Mouse (Mus musculus): Measurements from ENCODE around the gene Cacna1d.

The Cacna1d gene

DNA sequence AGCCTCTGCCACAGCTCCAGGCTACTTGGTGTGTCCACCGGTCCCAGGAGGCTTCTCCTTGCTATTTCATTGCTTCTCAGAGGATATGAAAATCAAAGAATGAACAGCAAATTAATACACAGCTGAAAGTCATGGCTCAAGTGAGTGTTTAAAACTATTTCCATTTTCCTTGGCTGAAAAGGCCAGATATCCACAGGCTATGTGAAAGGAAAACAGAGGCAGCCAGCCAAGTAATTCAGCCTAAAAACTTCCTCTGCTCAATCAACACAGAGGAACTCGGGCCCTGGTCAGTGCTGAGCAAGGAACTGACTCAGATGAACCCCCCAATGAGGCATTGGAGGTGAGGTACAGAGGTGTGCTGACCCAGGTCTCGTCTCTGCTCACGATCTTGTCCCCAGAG is 165.0 kb downstream of the Cacna1d start:
- DNase-seq, result no peak

- DNase-seq, result no peak
Measured at GRCm38 (mm10) chr14:30324994-30325393, 166.3 kb downstream of the Cacna1d start.

- DNase-seq, result no peak
Measured at GRCm38 (mm10) chr14:30318715-30319437, 172.4 kb downstream of the Cacna1d start.

GRCm38 (mm10) chr14:30318293-30318692 is 173.0 kb downstream of the Cacna1d start:
- DNase-seq, result no peak

- DNase-seq, result no peak
Measured at GRCm38 (mm10) chr14:30317616-30318015, 173.6 kb downstream of the Cacna1d start.

GRCm38 (mm10) chr14:30311206-30311889 is 179.9 kb downstream of the Cacna1d start:
- no peak for DNase-seq

DNA sequence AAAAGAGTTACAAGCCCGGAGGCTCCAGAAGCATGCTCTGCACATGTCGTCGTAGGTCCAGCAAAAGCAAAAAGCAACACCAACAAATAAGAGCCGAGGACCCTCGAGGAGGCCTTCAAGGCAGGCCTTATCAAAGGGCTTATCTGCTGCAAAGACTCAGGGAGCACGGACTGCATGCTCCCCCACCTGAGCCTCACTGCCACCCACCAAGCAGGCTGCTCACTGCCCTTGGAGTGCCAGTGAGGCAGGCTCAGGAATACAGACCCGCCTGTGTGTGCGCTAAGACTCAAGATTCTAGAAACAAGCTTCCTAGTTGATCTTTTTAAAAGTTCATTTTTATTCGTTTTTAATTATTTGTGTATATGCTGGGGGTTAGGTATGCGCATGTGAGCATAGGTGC is 181.0 kb downstream of the Cacna1d start:
- no peak for DNase-seq

DNA sequence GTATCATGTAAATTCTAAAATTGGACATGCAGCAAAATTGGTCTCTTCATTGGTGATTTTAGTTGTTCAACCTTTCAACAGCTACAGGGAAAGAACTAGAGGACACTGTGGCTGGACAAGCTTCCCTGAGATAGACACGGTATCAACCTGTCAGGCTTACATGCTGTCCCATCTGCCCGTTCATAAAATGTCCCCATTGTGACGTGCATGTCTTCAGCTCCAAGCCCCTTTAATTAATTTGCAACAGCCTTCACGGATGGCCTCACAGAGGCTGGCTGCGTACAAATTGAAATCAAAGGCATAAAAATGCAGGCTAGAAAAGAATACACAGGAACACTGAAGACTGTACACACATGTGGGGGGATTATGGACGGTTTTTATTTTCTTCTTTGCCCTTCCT is 185.0 kb downstream of the Cacna1d start:
- DNase-seq, result no peak

DNA sequence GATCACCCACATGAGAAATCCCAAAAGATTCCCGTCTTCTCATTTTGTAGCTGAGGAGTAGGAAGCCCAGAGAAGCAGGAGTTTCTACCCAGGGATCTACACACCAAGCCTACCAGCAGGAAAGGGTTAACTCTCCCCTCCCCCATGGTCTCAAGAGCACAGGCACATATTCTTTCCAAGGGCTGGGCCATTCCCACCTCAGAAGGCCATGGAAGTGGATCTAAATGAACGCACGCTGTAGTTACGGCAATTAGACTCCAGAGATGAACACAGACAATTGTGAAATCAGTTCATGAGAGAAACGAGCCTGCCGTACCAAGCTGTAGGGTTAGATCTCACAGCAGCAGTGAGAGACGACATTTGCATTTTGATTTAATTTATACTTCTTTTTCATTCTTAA is 191.3 kb downstream of the Cacna1d start:
- no peak for DNase-seq

DNA sequence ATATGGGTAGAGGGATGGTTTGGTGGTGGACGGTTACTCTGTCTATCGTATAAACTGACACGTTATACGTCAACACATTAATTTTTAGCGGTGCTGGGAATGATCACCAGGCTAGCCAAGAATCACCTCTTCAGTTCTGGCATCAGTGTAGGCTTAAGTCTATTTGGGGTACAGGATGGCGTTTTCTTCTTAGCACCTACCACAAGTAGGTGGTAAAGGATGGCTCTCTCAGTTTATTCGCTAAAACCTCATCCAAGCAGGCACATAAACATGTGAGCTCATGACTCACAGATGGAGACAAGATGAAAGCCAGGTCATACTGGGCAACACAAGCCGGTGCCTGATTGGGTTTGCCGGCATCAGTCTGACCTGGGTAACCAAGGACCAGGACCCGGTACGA is 193.8 kb downstream of the Cacna1d start:
- DNase-seq, result no peak

DNA sequence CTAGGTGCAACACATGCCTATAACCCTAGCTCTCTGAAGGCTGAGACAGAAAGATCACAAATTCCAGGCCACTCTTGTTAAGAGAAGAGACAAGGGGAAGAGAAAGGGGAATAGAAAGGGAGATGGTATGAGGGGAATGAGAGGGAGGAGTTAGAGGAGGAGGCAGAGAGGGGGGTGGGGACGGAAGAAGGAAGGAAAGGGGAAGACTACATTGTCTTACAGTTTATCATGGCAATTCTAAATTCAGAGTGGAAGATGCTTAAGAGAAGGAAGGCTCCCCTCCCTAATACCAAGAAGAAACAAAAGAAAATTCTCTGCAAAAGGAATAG is 199.2 kb downstream of the Cacna1d start:
- DNase-seq, result no peak

DNA sequence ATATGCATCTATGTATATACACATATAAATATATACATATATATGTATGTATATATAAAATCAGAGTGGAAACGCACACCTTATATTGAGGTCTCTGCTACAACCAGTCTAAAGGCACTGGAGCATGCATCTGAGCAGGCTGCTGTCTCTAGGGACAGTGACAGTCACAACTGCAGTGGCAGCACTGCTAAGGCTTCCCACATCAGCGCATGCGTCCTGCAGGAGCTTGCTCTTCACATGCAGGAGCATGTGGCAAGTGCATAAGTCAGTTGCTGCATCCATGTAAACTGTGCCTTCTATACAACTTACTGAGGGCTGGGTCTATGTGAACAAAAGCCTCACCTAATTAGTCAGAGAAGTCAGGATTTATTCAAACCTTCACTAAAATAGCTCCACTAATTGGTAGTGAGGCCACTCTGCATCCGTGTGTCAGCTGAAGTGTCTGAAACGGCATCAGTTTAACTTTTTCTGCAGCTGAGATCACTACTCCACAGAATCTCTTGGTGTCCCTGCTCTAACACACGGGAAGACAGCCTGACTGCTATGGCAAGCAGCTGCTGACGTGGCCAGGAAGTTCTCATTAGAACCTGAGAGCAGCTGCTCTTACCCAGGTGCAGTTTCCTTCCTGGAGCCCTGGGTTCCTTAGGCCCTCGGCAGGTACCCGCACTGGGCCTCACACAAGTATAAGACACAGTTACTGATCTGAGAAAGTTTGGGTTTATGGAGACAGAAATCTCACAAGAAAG is 199.7 kb downstream of the Cacna1d start:
- DNase-seq, result peak; percentile 55 to 76

GRCm38 (mm10) chr14:30284446-30284845 is 206.8 kb downstream of the Cacna1d start:
- no peak for DNase-seq

GRCm38 (mm10) chr14:30284022-30284421 is 207.2 kb downstream of the Cacna1d start:
- no peak for DNase-seq

- DNase-seq, result no peak
Measured at GRCm38 (mm10) chr14:30275572-30275971, 215.7 kb downstream of the Cacna1d start.

- peak; percentile 44 to 71 for DNase-seq
Measured at GRCm38 (mm10) chr14:30272976-30273375, 218.3 kb downstream of the Cacna1d start.

GRCm38 (mm10) chr14:30272523-30272922 is 218.7 kb downstream of the Cacna1d start:
- no peak for DNase-seq

GRCm38 (mm10) chr14:30271856-30272255 is 219.4 kb downstream of the Cacna1d start:
- no peak for DNase-seq

DNA sequence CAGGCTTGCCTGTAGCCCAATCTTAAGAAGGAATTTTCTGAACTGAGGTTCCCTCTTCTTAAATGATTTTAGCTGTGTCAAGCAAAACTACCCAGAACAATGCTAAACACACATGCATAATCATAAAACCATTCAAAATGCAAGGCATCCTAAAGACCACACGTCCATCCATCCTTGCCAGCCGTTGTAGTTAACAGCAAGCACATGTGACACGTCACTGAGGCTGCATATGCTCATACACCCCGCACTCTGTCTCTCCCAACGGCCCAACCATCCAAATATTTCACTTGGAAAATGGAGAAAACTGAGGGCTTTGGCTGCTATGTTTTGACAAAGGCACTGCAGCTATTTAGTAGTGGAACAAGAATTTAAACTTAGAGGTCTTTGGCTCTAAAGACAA is 220.9 kb downstream of the Cacna1d start:
- DNase-seq, result no peak

DNA sequence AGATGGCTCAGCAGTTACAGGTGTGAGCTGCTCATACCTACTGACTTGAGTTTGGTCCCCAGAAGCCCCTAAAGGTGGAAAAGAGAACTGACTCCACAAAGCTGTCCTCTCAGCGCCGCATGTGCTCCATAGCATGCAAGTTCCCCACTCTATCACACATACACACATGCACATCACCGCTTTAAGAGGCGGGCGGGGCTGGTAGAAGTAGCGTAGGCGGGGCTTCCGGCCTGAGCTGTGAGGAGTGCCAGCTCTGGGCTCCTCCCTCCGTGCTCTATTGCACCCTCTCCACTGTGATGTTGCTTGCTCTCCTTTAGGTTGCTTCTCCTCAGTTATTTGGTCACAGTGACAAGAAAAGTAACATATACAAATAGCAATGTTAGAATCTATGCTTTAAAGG is 225.5 kb downstream of the Cacna1d start:
- peak in 1 of 2 experiments; percentile 65 for DNase-seq

DNA sequence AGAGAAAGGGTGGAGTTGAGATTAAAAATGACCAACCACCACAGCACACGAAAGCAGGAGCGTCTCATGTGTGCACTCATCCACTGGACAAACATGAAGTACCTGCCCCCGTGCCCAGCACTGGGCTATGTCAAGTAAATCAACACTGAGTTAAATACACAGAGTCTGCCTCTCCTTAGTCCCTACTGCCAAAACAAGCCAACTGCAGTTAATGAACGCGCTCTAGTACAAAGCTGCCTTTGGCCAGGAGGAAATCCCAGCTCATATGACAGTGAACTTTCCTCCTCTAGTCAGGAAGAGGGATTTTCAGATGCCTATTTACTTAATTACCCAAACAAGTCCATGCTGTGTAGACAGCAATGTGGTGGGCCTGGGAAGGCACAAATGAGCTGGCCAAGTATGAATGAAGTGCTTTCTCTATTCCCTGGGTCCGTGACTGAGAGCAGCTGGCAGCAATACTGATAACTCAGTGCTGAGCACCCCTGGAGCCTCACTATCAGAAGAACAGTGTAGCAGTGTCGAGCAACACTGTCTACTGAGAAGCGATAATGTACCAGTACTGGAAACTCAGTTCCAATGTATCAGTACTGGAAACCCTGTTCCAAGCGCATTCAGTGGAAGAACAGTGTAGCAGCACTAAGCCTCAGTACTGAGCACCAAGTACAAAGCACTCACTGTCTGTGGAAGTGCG is 229.5 kb downstream of the Cacna1d start:
- DNase-seq, result no peak

GRCm38 (mm10) chr14:30257626-30258025 is 233.6 kb downstream of the Cacna1d start:
- peak; percentile 30 to 42 for DNase-seq

- DNase-seq, result no peak
Measured at GRCm38 (mm10) chr14:30256486-30256885, 234.8 kb downstream of the Cacna1d start.

Measured in thymus, postnatal 36 days (tissue).